Mouse (Mus musculus) cerebellum, postnatal 25 days (tissue): ENCODE measurements around the gene Map4k2.

Experiments
- DNase-seq, 2 experiments: peaks; one replicate each; pipeline ENCODE4 v3.0.0; 2021; ENCODE audit warnings: mixed read lengths in 2 of 2

Map4k2 gene

DNA sequence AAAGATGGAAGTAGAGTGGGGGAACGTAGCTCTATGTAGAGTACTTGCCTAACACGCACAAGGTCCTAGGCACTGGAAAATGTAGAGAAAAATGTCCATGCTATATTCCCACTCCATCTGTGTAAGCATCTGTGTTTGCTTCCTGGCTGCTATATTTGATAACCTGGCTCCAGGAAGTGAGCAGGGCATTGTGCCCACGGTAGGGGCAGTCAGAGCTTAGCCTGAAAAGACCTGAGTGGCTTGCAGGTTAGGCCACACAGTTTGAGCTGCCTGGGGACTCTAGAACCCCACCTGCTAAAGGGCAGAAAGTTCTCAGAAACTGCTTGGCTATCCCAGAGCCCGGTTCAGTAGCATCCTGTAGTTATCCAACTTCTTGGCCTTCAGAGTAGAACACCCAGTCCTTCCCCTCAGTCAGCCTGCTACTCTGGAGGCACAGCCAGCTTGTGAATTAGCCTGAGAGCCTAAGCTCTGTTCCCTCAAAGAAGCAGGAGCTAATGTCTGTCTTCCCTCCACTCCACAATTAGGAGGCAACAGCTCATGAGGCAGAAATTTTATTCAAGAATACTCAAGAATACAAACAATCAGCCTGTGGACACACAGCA is 41.5 kb downstream of the Map4k2 start:
- peak; percentile 72 to 82 for DNase-seq

- DNase-seq = no peak
Measured at GRCm38 (mm10) chr19:6383470-6383869, 42.5 kb downstream of the Map4k2 start.

DNA sequence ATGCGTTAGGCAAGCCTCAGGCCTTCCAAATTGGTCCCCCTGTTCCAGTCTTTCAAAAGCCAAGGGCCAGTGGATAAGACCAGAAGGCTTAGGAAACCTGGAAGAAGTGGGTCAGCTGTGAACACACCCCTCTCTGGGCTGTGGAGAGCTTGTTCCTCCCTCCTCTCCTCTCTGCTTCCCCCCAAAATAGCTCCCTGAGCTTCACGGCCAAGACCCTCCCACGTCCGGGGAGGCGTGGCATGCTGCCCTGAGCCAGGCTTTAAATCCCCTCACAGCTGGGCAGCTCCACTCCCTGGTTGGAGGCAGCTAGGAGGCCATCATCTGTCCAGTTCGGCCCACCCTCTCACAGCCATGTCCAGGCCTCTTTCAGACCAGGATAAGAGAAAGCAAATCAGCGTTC is 43.2 kb downstream of the Map4k2 start, which contains the start of gene Pygm:
Pygm (plus strand) TSS at position 272 of the 400 bp plus-strand sequence.
- peak in 1 of 2 experiments; percentile 61 for DNase-seq

- DNase-seq = no peak
Measured at GRCm38 (mm10) chr19:6384954-6385353, 44.0 kb downstream of the Map4k2 start.

- DNase-seq = no peak
Measured at GRCm38 (mm10) chr19:6385419-6385818, 44.5 kb downstream of the Map4k2 start.

- no peak for DNase-seq
Measured at GRCm38 (mm10) chr19:6385821-6386220, 44.9 kb downstream of the Map4k2 start.

DNA sequence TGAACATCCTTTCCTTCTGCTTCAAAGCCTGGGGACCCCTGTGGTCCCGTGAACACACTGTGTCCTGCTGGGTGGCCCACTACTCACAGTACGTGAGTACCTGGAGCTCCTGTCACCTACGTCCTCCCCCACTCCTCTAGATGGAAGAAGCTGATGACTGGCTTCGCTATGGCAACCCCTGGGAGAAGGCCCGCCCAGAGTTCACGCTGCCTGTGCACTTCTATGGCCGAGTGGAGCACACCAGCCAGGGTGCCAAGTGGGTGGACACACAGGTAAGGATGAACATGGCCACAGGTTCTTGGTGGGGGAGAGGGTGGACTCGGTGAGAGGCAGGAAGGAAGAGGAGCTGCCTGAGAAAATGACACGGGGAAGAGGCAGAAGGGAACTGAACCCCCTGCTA is 45.3 kb downstream of the Map4k2 start:
- DNase-seq = no peak

DNA sequence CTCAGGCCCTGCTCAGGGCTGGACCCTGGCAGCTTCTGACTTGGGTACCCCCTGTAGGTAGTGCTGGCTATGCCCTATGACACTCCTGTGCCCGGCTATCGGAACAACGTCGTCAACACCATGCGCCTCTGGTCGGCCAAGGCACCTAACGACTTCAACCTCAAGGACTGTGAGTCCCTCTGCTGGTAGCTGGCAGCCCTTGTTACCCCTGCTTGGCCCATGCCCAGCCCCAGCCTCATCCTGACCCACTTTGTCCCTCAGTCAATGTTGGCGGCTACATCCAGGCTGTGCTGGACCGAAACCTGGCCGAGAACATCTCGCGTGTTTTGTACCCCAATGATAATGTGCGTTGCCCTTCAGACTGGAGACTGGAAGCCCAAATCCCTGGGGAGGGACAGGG is 47.1 kb downstream of the Map4k2 start:
- DNase-seq = peak; percentile 61 to 76

DNA sequence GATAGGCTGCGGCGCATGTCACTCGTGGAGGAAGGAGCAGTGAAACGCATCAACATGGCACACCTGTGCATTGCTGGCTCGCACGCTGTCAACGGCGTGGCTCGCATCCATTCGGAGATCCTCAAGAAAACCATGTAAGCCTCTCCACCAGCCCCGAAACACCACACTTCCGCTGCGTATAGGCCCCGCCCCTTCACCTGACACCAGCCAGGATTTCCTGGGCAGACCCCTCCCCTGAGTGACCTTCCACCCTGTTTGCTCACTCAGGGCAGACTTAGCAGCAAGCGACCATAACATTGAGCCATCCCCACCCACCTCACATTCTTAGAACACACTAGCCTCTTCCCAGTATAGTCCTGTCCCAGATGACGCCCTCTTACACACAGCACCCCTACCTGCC is 48.9 kb downstream of the Map4k2 start:
- no peak for DNase-seq

DNA sequence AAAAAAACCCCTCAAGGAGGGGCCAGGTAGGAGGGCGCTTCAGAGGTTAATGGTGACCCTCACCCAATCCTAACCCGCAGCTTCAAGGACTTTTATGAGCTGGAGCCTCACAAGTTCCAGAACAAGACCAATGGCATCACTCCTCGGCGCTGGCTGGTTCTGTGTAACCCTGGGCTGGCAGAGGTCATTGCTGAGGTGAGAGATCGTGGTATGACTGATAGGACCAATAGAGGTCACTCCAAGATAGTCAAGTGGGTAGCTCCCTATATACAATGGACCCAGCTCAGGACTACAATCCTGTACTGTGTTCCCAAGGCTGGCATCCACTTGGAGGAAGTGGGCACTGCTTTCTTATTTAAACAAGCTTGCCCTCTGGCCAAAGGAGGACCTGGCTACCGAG is 49.3 kb downstream of the Map4k2 start:
- no peak for DNase-seq

GRCm38 (mm10) chr19:6392743-6393393 is 51.9 kb downstream of the Map4k2 start:
- DNase-seq = peak in 1 of 2 experiments; percentile 34

DNA sequence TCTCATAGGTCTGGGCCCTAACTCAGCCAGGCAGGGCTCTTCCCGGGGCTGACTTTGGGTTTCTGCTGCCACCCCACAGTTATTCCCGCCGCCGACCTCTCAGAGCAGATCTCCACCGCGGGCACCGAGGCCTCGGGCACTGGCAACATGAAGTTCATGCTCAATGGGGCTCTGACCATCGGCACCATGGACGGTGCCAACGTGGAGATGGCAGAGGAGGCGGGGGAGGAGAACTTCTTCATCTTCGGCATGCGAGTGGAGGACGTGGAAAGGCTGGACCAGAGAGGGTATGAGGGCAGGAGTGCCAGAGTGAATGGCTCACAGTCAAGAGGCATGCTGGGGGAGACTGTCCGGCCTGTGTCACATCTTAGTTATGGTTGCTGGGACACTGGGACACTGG is 52.7 kb downstream of the Map4k2 start:
- DNase-seq = peak in 1 of 2 experiments; percentile 15

DNA sequence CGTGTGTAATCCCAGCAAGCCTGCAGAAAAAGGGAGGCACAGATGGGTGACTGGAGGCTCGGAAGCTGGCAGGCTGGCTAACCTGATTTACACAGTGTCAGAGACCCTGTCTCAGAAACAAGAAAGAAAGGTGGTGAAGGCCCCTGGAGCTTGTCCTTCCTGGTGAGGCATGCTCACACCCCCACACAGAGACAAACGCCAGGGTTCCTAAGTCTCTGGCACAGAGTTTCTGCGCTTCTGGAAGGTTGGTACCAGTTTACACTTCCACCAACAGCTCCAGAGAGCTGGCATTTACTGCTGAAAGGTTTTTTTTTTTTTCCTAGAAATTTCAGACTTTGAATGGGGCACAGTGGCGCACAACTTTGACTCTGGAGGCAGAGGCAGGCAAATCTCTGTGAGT is 55.3 kb downstream of the Map4k2 start:
- DNase-seq = no peak

DNA sequence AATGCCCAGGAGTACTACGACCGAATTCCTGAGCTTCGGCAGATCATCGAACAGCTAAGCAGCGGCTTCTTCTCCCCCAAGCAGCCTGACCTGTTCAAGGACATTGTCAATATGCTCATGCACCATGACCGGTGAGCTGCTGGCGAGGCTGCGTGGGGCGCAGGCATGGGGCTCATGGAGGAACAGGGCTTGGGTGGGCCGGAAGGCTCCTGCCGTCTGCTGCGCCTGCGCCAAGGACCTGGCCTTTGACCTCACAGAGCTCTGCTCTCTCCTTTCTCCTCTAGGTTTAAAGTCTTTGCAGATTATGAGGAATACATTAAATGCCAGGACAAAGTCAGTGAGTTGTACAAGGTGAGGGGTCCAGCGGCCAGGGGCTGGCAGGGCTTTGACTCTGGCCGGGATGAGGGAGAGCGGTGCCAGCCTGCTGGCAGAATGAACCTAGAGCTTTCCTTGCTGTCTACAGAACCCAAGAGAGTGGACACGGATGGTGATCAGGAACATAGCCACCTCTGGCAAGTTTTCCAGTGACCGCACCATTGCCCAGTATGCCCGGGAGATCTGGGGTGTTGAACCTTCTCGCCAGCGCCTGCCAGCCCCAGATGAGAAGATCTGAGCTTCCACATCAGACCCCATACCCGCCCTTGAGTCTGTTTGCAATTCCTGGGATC is 56.8 kb downstream of the Map4k2 start:
- DNase-seq = no peak

- DNase-seq = peak; percentile 56 to 75
Measured at GRCm38 (mm10) chr19:6398447-6399284, 57.7 kb downstream of the Map4k2 start.

GRCm38 (mm10) chr19:6399285-6400095 is 58.6 kb downstream of the Map4k2 start, which contains the start of gene Rasgrp2:
Gene Rasgrp2 (plus strand): TSS chr19:6399340.
- DNase-seq = peak in 1 of 2 experiments; percentile 56

GRCm38 (mm10) chr19:6400096-6401086 is 59.5 kb downstream of the Map4k2 start:
- peak in 1 of 2 experiments; percentile 23 for DNase-seq

- peak; percentile 77 to 84 for DNase-seq
Measured at GRCm38 (mm10) chr19:6401131-6401815, 60.3 kb downstream of the Map4k2 start.

DNA sequence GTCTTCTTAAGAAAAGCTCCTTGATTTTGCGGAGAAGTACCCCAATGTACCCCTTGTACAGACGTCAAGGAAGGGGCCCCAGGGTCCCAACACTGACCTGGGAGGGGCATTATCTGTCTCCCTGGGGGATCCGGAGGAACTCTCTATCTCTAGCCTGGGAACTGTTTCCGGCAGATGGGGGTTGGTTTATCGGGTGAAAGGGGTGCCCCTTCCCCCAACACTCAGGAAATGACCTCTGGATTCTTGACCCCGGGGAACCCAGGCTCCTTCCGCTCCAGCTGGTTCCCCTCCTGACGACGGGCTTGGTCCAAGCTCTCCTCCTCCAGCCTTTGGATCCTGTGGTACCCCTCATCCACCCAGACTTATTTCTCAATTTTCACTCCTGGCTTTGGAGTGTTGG is 61.0 kb downstream of the Map4k2 start:
- no peak for DNase-seq

GRCm38 (mm10) chr19:6403869-6404268 is 62.9 kb downstream of the Map4k2 start:
- no peak for DNase-seq
